Mouse (Mus musculus): ENCODE results near the gene Rnaseh1.

The Rnaseh1 gene

DNA sequence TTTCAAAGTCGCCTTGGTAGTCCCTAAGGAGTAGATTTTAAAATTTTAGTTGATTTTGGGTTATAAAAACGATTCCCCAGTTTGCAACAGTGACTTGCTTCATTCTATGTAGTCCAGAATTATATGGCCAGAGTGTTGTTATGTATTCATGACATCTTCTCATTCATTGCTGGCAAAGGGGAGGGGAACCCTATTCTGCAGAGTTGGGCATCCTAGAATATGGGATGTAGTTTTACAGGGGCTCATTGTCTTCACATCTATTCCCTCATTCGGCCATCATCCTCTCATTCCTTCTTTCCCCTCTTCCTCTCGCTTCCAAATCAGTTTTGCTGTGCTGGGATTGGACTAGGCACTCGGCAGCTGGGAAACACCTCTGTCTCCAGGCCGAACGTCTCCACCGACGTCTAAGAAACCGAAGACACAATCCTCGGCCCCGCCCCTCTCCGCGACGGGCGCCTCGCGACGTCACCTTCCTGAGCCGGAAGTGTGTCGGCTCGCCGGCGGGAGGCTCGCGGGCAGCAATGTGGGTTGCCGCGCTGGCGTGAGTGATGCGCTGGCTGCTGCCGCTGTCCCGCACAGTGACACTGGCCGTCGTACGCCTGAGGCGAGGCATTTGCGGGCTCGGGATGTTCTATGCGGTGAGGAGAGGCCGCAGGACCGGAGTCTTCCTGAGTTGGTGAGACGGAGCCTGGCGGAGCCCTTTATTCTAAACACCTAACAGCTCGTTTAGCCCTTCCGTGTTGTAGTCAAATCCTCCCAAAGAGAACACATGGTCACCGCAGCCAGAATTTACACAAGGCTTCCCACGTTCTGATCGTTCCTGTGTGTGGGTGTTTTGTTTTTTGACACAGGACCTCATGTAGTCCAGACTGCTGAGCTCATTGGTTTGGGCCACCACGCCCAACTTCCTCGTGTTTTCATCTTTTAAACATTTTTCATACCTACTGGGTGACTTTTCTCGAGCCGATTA is at the start of gene Rnaseh1:
Rnaseh1 (plus strand) TSS at position 462 of the 970 bp plus-strand sequence.
- peak; percentile 84 to 90 for DNase-seq (ENCODE audit: low spot score in 2 of 2)

DNA sequence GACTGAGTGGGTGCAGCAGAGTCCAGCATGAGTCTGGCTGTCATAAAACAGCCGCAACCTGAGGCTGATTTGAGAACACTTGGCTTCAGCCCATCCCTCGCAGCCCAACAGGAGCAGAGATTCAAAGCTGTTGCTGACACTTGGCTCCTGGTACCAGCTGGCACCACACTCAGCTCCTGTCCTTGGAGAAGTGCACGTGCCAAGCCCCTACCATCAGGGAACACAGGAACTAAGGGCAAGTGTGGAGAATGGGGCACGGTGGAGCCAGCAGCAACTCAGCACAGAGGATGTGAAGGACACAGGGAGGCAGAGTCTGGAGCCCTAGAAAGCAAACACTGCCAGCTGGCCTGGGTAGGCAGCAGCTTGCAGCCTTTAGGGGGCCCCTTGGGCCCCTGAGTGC is 47.1 kb upstream of the Rnaseh1 start:
- no peak for DNase-seq (ENCODE audit: low spot score in 2 of 2)

DNA sequence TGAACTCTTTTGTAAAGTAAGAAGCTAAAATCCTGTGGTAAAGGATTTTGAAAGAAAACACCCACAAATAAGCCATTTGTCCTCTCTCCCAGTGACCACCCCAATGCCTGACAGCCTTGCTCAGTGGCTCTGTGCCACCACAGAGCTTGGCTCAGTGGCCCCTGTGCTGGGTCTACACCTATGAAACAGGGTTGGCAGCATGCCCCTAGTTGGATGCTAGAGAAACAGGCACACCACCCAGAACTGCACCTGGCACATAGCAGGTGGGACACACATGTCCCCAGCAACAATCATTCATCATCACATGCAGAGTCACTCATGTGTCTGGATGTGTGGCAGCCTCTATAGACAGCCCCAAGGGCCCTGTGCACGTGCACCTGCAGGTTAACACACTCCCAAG is 45.9 kb upstream of the Rnaseh1 start:
- no peak for DNase-seq (ENCODE audit: low spot score in 2 of 2)

DNA sequence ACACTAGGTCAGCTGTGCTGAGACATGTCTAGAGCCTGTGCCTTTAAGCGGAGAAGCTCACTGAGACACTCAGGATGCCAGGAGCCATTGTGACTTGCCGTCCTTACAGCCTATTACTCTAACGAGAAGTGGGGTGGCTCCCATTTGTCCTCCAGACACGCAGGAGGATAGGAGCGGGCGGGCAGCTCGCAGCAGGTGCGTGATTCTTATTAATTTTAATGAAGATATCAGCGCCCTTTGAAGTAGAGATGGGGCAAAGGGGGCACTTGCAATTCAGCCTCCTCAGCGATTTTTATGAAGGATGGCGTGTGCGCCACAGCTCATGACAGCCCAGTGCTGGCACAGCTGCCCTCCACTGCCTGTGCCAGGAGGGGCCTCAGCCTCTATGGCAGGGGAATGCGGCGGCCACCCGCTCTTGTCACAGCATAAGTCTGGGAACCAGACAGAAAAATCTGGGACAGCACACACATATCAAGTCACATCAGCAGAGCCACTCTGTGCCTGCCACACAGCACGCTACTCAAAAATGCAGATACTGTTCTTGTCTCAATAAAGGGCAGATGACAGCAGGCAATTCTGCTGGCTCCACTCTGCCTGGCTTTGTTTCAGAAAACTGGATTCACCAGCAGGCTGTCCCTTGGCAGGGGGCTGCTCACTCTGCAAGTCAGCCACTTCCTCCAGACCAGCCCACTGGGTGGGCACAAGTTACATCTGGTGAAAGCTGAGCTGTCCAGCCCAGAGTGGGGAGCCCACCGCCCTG is 41.7 kb upstream of the Rnaseh1 start:
- peak; percentile 40 to 42 for DNase-seq (ENCODE audit: low spot score in 2 of 2)

DNA sequence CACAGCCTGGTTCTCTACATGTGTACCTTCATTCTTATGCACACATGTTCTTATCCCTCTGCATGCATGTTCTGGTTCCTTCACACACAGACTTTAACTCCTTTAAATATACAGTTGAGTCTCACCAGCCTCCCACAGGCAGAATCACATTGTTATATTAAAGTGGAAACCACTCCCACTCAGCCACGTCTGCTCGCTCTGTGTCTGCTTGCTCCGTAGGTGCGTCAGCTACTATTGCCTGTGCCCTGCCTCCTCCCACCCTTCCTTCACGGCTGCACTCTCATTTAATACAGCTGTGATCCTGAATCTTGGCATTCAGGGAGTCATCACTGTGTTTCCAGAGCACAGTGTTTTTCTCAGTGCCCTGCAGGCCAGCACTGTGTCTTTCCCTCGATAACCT is 37.0 kb upstream of the Rnaseh1 start:
- no peak for DNase-seq (ENCODE audit: low spot score in 2 of 2)

DNA sequence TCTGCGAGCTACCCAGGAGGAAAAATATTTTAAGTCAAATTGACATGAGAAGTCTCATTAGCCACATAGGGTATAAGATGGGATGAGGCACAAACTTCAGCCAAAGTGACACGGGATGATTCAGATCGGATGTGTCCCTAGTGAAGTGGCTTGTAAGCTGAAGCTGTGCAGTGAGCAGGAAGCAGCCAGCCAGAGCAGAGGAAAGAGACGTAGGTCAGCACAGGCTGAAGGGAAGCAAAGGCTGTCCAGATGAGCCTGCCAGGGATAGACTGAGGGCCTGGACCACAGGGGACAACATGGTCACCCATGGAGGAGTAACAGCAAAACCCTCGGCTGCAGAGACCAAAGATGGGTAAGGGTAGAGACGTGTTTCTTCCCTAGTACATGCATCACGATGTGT is 35.0 kb upstream of the Rnaseh1 start:
- no peak for DNase-seq (ENCODE audit: low spot score in 2 of 2)

DNA sequence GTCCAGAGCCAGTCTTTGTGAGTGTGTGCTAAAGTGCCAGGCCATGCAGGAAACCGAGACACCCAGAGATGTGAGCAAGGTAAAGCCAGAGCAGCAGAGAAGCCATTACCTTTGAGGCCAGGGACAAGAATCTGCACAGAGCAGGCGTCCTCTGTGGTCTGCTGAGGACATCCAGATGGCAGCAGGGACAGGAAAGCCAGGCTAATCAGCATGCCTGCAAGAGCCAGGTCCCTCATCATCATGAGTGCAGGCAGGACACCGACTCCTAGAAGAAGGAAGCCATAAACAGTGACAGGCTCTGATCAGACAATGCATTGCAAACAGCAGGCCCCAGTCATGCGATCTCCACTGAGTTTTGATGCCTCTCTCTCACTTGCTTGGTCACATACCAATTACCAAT is 32.1 kb upstream of the Rnaseh1 start:
- DNase-seq (ENCODE audit: low spot score in 2 of 2), result no peak

DNA sequence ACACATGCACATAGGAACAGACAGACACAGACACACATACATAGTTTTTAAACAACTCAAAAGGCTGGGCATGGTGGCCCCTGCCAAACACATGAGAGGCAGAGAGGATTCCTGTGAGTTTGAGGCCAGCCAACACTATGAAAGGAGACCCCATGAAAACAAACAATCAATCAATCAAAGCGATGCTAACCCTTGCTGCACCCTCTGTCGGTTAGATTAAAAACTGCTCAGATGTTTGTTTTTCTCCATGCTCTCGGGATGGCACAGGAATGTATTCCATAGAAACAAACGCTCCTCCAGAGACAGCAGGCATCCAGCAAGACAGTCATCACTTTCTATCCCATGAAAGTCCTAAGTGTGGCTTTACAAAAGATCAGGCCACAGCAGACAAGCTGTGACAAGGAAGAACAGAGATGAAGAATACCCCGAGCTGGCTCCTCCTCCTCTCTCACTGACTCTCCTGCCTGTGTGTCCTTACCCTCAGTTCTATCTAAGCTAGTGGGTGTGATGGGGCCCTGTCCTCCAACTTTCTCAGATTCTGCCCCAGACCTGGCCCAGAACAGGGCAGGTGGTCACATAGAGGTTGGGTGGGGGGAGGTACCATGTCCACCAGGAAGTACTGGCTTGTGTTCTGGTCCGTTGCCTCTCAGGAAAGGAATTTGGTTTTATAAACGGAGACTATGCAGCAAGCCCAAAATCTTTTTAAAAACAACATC is 27.8 kb upstream of the Rnaseh1 start:
- no peak for DNase-seq (ENCODE audit: low spot score in 2 of 2)

DNA sequence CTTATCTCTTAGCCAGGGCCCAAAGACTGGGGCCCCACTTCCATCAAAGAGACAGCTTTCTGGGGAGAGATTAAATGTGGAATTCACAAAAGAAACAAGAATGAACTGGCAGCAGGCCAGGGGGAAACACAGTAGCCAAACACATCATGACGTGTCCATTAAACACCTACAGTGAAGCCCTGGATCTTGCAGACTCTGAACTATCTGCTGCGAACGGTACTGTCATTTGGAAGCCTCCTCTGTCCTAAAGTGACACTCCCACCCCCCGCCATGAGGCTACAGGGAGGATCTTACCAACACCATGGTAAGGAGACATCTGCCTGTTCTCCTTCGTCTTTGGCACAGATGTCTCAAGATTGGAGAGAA is 27.3 kb upstream of the Rnaseh1 start:
- no peak for DNase-seq (ENCODE audit: low spot score in 2 of 2)

DNA sequence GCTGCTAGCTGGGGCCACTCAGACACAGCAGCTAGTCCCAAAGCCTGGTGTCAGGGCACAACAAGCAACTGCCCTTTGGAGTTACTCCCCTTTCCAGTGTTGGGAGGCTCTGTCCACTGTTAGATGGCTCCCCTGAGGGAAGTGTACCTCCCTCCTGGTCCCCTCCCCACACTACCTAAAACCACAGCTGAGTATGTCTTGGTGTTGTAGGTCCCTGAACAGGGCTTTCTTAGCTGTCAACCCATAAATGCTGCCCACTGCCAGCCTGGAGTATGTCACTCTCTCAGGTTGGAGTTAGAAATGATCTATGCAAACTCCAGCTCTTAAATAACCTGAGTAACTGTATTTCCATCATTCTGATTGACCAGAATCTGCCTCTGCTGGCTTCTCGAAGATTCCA is 26.8 kb upstream of the Rnaseh1 start:
- no peak for DNase-seq (ENCODE audit: low spot score in 2 of 2)

DNA sequence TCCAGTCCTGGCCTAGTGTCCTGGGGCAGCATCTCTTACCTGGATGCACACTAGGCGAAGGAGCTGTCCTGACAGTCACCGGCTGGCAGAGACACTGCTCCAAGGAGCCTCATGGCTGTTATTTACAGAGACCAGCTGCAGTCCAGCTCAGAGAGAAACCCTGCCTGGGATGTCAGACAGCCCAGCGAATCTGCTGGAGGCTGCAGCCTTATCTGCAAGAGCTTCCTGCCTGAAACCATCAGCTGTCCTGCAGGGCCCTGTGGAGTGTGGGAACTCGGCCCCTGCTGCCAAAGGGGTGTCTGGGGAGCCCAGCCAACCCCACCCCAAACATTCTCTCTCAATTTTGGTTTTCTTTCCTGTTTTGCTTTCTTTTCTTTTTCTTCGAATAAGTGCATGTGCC is 26.2 kb upstream of the Rnaseh1 start, which contains the start of gene Colec11:
Colec11 (minus strand) TSS at position 183 of the 400 bp plus-strand sequence.
- no peak for DNase-seq (ENCODE audit: low spot score in 2 of 2)

DNA sequence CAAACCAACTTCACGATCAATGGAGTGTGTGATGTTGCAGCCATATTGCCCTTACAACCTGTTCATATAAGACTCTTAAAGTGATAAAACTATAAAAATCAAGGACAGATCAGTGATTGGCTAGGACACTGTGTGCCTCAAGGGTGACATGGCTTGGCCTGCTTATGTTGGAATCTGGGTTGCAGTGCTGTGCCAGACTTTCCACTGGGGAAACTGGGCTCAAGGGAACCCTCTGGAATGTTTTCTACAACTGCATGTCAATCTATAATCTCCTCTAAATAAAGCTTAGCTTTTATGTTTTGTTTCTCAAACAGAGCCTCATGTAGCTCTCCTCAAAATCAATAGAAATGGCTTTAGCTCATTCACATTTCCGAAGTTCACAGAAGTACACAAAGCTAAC is 25.2 kb upstream of the Rnaseh1 start:
- DNase-seq (ENCODE audit: low spot score in 2 of 2), result no peak

DNA sequence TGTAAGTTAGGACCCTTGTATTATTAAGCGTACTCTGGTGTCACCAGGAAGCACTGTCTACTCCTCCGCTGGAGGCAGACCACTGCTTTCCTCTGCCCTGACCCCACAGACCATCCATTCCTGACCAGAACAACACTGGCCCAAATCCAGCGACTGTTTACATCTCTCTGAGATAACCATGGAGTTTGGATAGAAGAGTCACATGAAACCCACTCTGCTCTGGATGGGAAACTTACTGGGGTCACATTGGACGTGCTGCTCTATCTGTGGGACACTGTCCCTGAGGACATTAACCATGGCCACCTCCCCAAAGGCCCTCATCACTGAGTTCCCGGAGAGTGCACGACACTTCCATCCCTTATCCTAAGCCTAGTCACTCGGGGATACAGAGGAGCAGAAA is 24.0 kb upstream of the Rnaseh1 start:
- DNase-seq (ENCODE audit: low spot score in 2 of 2), result no peak

DNA sequence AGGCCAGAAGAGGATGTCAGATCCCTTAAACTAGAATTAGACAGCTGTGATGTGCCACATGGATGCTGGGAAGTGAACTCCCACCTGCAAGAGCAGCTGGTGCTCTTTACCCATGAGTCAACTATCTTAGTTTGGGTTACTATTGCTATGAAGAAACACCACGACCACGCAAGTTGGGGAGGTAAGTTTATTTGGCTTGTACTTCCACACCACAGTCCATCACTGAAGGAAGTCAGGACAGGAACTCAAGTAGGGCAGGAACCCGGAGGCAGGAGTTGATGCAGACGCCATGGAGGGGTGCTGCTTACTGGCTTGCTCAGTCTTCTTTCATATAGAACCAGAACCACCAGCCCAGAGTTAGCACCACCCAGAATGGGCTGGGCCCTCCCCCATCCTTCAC is 22.3 kb upstream of the Rnaseh1 start:
- no peak for DNase-seq (ENCODE audit: low spot score in 2 of 2)

DNA sequence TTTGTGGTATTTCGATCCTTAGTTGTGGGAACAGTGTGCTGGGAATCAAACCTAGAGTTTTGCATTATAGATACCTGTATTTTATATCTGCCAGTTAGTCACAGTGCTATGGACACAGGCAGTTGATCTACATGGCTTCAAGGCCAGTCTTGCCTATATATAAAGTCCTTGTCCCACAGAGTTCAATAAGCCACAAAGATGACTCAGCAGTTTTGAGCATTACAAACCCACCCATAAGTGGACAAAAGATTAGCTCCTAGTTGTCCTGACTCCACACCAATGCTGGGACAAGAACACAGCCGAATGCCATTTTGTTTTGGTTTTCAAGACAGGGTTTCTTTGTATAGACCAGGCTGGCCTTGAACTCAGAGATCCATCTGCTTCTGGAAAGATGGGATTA is 21.0 kb upstream of the Rnaseh1 start:
- no peak for DNase-seq (ENCODE audit: low spot score in 2 of 2)

DNA sequence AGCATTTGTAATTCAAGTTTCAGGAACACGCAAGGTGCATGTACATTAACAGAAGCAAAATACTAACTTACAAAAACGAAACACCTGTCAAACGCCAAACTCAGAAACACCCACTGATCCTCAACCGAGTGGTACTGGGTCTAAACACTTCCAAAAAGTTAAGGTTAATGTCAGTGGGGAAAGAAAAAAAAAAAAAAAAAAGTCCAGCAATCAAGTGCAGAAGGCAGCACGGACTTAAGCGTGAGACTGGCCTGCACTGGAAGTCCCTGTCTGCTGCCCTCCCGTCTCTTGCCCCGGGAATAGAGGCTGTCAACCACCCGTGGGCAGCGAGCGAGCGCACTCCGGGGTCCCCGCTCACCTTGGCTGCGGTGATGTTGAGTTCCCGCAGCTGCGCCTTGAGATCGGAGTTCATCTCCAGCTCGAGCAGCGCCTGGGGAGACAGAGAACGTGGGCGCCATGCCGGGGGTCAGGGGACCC is 14.3 kb upstream of the Rnaseh1 start:
- DNase-seq (ENCODE audit: low spot score in 2 of 2), result no peak

DNA sequence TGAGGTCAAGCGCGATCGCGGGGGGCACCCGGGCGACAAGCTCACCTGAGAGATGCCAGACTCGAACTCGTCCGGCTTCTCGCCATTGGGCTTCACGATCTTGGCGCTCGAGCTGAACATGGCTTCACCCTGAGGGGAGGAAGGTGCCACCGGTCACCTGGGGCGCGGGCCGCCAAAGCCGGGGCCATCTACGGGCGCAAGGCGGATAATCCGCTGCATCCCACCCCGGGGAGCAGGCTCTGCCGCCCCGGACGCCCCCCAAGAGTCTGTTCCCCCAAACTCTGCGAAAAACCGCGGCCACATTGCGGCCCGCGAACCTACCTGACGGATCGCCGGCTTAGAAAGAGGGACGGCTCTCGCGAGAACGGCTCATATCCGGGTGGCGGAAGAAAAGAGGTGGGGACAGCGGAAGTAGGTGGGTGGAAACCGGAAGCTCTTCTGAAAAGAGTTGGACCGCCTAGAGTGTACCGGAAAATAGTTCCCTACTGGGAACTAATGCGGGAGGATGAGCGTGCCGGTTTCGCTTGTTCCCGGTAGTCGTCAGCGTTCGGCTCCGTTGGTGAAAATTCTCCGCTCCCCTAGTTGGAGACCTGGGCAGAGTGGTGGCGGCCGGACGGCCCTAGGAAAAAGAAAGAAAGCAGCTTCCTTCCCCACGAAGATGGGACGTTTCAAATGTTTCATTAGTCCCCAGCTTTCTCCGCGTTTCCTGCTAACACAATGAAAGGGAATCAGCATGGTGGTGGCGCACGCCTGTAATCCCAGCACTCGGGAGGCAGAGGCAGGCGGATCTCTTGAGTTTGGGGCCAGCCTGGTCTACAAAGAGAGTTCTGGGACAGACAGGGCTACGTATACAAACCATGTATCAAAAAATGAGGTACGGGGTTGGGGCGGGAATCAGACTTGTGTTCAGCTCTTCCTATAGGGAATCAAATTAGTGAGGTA is 13.6 kb upstream of the Rnaseh1 start, which contains the start of gene Rps7:
Rps7 (minus strand) TSS at position 419 of the 942 bp plus-strand sequence.
- peak; percentile 90 to 93 for DNase-seq (ENCODE audit: low spot score in 2 of 2)

DNA sequence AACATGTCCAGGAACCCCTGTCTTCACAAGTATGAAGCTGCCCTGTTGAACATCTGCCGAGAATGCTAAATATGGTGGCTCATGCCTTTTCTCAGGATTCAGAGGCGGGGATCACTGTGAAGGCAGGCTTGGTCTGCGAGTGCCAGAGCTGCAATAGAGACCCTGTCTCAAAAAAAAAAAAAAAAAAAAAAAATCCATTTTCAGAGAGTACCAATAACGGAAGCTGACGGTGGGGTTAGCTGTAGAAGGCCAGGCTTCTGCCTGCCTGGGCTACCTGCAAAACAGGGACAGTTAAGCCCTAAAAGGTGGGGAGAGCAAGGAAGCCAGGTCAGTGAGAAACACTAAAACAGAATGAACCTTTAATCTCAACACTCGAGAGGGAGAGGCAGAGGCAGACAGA is 12.9 kb upstream of the Rnaseh1 start:
- no peak for DNase-seq (ENCODE audit: low spot score in 2 of 2)

DNA sequence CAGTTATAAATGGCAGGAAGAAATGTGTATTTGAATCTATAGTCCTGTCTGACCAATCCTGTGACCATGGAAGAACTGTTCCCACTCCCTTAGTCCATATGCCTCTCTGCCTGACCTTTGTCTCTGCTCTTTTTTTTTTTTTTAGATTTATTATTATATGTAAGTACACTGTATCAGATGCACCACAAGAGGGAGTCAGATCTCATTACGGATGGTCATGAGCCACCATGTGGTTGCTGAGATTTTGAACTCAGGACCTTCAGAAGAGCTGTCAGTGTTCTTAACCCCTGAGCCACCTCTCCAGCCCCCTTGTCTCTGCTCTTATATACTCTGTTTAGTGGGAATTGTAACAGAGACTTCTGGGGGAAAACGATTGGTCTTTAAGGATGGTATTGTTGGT is 10.6 kb upstream of the Rnaseh1 start:
- DNase-seq (ENCODE audit: low spot score in 2 of 2), result no peak

DNA sequence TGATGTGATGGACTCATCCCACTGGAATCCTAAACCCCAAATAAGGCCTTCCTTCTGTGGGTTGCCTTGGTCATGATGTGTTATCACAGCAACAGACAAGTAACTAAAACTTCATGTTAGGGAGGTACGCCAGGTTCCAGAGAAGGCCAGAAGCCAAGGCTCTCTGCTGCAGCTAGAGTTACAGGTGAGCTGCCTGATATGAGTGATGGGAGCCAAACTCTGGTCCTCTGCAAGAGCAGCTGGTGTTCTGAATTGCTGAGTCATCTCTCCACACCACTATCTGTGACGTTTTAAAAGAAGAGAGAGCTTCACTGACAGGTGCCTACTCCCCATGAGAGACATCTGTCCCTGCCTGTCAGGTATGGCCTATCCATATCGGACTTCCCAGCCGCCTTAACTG is 13.2 kb downstream of the Rnaseh1 start:
- DNase-seq (ENCODE audit: low spot score in 2 of 2), result no peak

DNA sequence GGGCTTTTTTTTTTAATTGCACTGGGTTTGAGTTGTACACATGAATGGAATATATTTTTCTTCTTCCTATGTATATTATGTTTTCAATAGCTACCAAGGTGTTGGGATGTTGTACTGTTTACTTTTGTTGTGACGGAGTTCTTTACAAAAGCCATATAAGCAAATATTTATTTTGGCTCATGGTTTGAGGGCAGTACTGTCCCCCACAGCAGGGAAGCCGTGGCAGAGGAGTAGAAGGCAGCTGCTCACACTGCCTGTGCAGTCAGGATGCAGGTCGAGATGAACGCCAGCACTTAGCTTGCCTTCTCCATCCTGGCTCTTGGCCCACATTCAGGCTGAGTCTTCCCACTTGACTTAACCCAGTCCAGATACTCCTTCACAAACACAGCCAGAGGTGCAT is 17.3 kb downstream of the Rnaseh1 start:
- no peak for DNase-seq (ENCODE audit: low spot score in 2 of 2)

Measured in frontal cortex, postnatal 10 days (tissue).